Comparison of ENCODE assay signal across 9 mouse cellular contexts in the genomic region with DNA sequence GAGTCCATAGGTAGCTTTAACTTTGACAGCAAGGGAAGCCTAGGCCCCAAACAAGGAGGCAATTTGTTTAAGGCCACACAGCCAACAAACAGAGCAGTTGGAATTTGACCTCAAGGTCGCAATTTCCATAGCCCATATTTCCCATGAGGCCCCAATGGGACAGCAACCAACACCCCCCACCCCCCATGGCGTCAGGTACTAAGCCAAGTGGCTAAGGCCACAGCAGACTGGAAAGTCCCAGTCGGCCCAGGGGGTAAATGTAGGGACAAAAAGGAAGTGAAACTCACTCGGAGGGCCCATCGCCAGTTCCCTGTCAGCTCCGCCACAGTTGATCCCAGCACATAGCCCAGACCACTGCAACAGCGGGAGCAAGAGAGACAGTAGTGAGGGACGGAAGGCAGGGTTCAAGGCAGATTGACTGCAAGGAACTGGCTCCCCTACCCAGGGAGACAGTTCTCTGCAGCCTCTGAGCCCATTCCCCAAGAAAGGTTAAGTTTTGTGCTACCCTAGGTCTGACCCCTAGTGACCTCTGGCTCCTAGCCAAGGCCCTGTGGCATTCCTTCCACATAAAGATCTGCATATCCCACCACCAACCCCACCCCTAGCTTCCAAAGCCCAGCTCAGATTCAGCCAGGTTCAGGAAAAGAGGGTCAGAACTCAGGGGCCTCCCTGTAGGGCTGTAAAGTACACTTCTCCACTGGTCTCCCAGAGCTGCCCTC. TPM values are rescaled to one million over a fixed set of nuclear protein-coding genes. Genes with fewer than 3 reads are reported as not detected.
DNase-seq lines count a peak whose midpoint lies in the region; ATAC-seq and TF ChIP-seq lines count a peak whose summit lies in the region.
"Had no signal": no experiment of that assay in that cellular context is flagged by ENCODE, and none has a peak within 500 bp of the region (broad histone marks: within the 10 kb centered on the region; RNA-seq: fewer than 3 reads in every experiment).

No protein-coding gene starts in this region.

- WGBS in bone marrow, adult 2 months: 26% methylated on average over 8 of the region's 8 CpGs
- WGBS in intestine, embryonic 16.5 days: 45% methylated on average over 8 of the region's 8 CpGs

- no peak overlapping the region for H3K4me3 ChIP-seq in bone marrow, adult 2 months (replicated peaks; ENCODE audit: control insufficient read depth, low read depth, low read length)
- H3K4me3 ChIP-seq in intestine, embryonic 16.5 days (ENCODE audit: low read length): no peak overlapping the region
- H3K4me3 ChIP-seq: neural tube, embryonic 13.5 days had no signal

- H3K9ac ChIP-seq in intestine, embryonic 16.5 days (ENCODE audit: low read depth, low read length): peak overlapping the region; percentile 28; the same call in 1 of the 2 replicates
- H3K9ac ChIP-seq: neural tube, embryonic 13.5 days had no signal

- 0 out of 2 replicates have a peak, but pooled peaks cover 3% of the 10 kb centered on the region for H3K9me3 ChIP-seq in intestine, embryonic 16.5 days (ENCODE audit: control insufficient read depth, low read length)
- H3K9me3 ChIP-seq: neural tube, embryonic 13.5 days had no signal

- H3K4me2 ChIP-seq in intestine, embryonic 16.5 days (ENCODE audit: low read depth, low read length): no peak overlapping the region
- H3K4me2 ChIP-seq: neural tube, embryonic 13.5 days had no signal

- peaks cover 1% of the 10 kb centered on the region for H3K4me1 ChIP-seq in bone marrow, adult 2 months (ENCODE audit: control insufficient read depth, insufficient read depth, low read length)
- H3K4me1 ChIP-seq in intestine, embryonic 16.5 days (ENCODE audit: control insufficient read depth, insufficient read depth, low read length): peaks cover 18% of the 10 kb centered on the region
- H3K4me1 ChIP-seq: neural tube, embryonic 13.5 days had no signal

- peak; percentile 60 for DNase-seq in layer of hippocampus, adult 9-11 months
- DNase-seq in layer of hippocampus, adult 8-10 months (ENCODE audit: low spot score in 2 of 2): no peak
- DNase-seq in monocyte, adult 2 months (ENCODE audit: low read depth in 1 of 2, low spot score in 2 of 2): peak; percentile 63 to 74
- no peak for DNase-seq in layer of hippocampus, adult 9-10 months (ENCODE audit: low spot score)
- DNase-seq in MN1 (ENCODE audit: low spot score): no peak
- no peak for DNase-seq in embryo, embryonic 11 days

- no peaks in the 10 kb centered on the region for H3K27me3 ChIP-seq in intestine, embryonic 16.5 days (replicated peaks; ENCODE audit: control insufficient read depth, insufficient read depth, low read length)
- H3K27me3 ChIP-seq: neural tube, embryonic 13.5 days had no signal

- no peak for TF ChIP-seq POLR2A in bone marrow, adult 2 months (IDR thresholded peaks at IDR 0.05; ENCODE audit: borderline replicate concordance, control insufficient read depth, low read depth, low read length)

- H3K36me3 ChIP-seq in intestine, embryonic 16.5 days (ENCODE audit: control insufficient read depth, insufficient read depth, low read length): no peaks in the 10 kb centered on the region
- H3K36me3 ChIP-seq: neural tube, embryonic 13.5 days had no signal

- peak overlapping the region; percentile 20; the same call in 1 of the 2 replicates for H3K27ac ChIP-seq in bone marrow, adult 2 months (ENCODE audit: control insufficient read depth, insufficient read depth, low read depth, low read length, poor library complexity)
- peak overlapping the region; percentile 14; the same call in 1 of the 2 replicates for H3K27ac ChIP-seq in intestine, embryonic 16.5 days (ENCODE audit: low read length)
- H3K27ac ChIP-seq: neural tube, embryonic 13.5 days had no signal

- TF ChIP-seq CTCF in bone marrow, adult 2 months (IDR thresholded peaks at IDR 0.05; ENCODE audit: control insufficient read depth, insufficient read depth, low read length): no peak

- ATAC-seq in intestine, embryonic 16.5 days: peak; percentile 67

RNA-seq across cellular contexts. Expression of gene Spns3, which starts 12.1 kb away (rescaled TPM):
- total RNA-seq in layer of hippocampus, adult 8-10 months (2022): under 1 TPM; 0.33 to 0.58 (median 0.48) TPM
- 9.1 and 13.2 TPM in 2 replicates for polyA plus RNA-seq in bone marrow, adult 2 months (2011; ENCODE audit: insufficient read depth, insufficient read length, low replicate concordance, missing spikeins)
- polyA plus RNA-seq in intestine, embryonic 16.5 days (2015; fragmentation: Nextera tagmentation; extraction: Ambion mirVana): 3.2 and 5.7 TPM in 2 replicates

RNA-seq across cellular contexts. Expression of gene Spns2, which starts 48.5 kb away (rescaled TPM):
- total RNA-seq in layer of hippocampus, adult 8-10 months (2022): 100 to 1,000 TPM in 1 of 4 experiments, 10 to 100 TPM in 3; 84.0 to 104 (median 92.3) TPM
- 6.3 and 10.7 TPM in 2 replicates for polyA plus RNA-seq in bone marrow, adult 2 months (2011; ENCODE audit: insufficient read depth, insufficient read length, low replicate concordance, missing spikeins)
- polyA plus RNA-seq in intestine, embryonic 16.5 days (2015; fragmentation: Nextera tagmentation; extraction: Ambion mirVana): 5.9 and 7.5 TPM in 2 replicates

Comparison
In these comparisons a context has a peak if more than half of its experiments do, and no peak if none do; other contexts are left out.
1. DNase-seq: peak in layer of hippocampus, adult 9-11 months (single experiment) and monocyte, adult 2 months (2 of 2); none in layer of hippocampus, adult 8-10 months (0 of 2), layer of hippocampus, adult 9-10 months (single experiment), MN1 (single experiment) and embryo, embryonic 11 days (single experiment).